Mouse (Mus musculus): ENCODE data around the gene Gm10197. TPM values are rescaled to one million over a fixed set of nuclear protein-coding genes. Genes with fewer than 3 reads are reported as not detected.

Gm10197 gene
- polyA plus RNA-seq, 1 experiment from 2014 or later: not detected

DNA sequence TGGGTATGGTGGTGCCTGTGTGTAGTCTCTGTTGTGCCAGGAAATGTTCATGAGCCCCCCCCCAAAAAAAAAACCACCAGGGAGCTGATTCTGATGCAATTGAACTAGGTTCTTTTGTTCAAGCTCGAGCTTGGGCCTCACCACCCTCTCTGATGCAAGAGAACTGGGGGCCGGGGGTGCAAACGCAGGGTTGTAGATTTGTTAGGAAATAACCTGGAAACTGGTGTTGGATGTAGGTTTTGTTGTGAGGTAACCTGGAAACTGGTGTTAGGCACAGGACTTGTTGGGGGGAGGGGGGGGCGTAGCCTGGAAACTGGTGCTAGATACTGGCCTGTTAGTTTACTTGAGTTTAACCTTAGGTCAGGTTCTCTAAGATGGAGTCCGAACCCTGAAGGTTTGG lies 20.2 kb upstream of the Gm10197 start:
- Histone ChIP-seq H3K27me3 (no peaks in the 10 kb centered on the region), H3K4me3 (replicated peaks) (peak overlapping the region; percentile 93), H3K27ac (no peak overlapping the region), H3K36me3 (peaks cover 18% of the 10 kb centered on the region), H3K9me3 (no peaks in the 10 kb centered on the region), H3K4me2 (replicated peaks) (peak overlapping the region; percentile 70), H3K9ac (replicated peaks) (peak overlapping the region; percentile 79), H3K4me1 (replicated peaks) (peaks cover 34% of the 10 kb centered on the region)
- ATAC-seq: no peak
- 88% methylated on average over 5 of the region's 5 CpGs for WGBS

- peaks cover 35% of the 10 kb centered on the region for H3K4me1 ChIP-seq (replicated peaks)
- H3K4me3 ChIP-seq (replicated peaks): peak overlapping the region; percentile 93
- WGBS: 52% methylated on average over 8 of the region's 8 CpGs
- H3K9me3 ChIP-seq: no peaks in the 10 kb centered on the region
- no peak for ATAC-seq
- H3K27ac ChIP-seq: peak overlapping the region; percentile 86
- H3K4me2 ChIP-seq (replicated peaks): peak overlapping the region; percentile 70
- no peaks in the 10 kb centered on the region for H3K27me3 ChIP-seq
- peak overlapping the region; percentile 79 for H3K9ac ChIP-seq (replicated peaks)
- peaks cover 21% of the 10 kb centered on the region for H3K36me3 ChIP-seq
Observed at GRCm38 (mm10) chr19:53391386-53391785, 19.8 kb upstream of the Gm10197 start.

- Histone ChIP-seq H3K4me1 (replicated peaks) (peaks cover 37% of the 10 kb centered on the region), H3K27ac (peak within 1 kb of the TSS; percentile 98), H3K9me3 (no peaks in the 10 kb centered on the region), H3K4me2 (replicated peaks) (peak within 1 kb of the TSS; percentile 77), H3K27me3 (no peaks in the 10 kb centered on the region), H3K9ac (replicated peaks) (peak within 1 kb of the TSS; percentile 97), H3K4me3 (replicated peaks) (peak within 1 kb of the TSS; percentile 93), H3K36me3 (peaks cover 29% of the 10 kb centered on the region)
- peak; percentile 97 for ATAC-seq
- under 1% methylated on average over 48 of the region's 48 CpGs for WGBS
Observed at GRCm38 (mm10) chr19:53390495-53391007, 19.0 kb upstream of the Gm10197 start, which contains the start of gene Smndc1. Gene Smndc1 (minus strand): TSS chr19:53390578.

DNA sequence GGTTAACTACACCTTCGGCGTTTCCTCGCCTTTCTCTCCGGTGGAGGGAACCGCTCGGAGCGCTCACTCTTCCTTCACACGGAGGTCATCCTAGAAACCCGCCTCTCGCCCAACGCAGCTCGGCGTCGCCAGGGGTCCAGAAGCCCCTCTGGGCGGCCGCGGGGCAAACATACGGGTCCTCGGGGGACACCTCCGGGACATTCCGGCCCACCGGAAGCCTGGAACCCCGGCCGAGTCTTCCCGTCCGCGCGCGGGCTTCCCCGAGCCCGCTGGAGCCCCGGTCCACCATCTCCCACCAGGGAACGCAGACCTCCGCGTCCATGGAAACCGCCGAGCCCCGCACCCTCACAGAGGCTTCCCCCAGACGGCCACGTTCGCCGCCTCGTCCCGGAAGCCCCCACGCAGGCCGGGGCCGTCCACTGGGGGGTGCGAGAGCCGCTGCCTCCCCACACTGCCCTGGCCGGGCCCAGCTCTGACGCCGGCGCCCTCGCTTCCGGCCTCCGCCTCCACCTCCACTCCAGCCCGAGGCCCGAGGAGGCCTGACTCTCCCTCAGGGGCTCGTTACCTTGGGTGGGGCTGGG lies 18.4 kb upstream of the Gm10197 start:
- no peaks in the 10 kb centered on the region for H3K27me3 ChIP-seq
- H3K27ac ChIP-seq: peak overlapping the region; percentile 98
- no peaks in the 10 kb centered on the region for H3K9me3 ChIP-seq
- under 1% methylated on average over 59 of the region's 59 CpGs for WGBS
- H3K36me3 ChIP-seq: peaks cover 29% of the 10 kb centered on the region
- peak overlapping the region; percentile 93 for H3K4me3 ChIP-seq (replicated peaks)
- ATAC-seq: peak; percentile 93
- peak overlapping the region; percentile 97 for H3K9ac ChIP-seq (replicated peaks)
- H3K4me1 ChIP-seq (replicated peaks): peaks cover 37% of the 10 kb centered on the region
- peak overlapping the region; percentile 77 for H3K4me2 ChIP-seq (replicated peaks)

GRCm38 (mm10) chr19:53389417-53389816 lies 17.9 kb upstream of the Gm10197 start:
- no peaks in the 10 kb centered on the region for H3K9me3 ChIP-seq
- peaks cover 37% of the 10 kb centered on the region for H3K4me1 ChIP-seq (replicated peaks)
- peak overlapping the region; percentile 98 for H3K27ac ChIP-seq
- no peak for ATAC-seq
- H3K27me3 ChIP-seq: no peaks in the 10 kb centered on the region
- peak overlapping the region; percentile 93 for H3K4me3 ChIP-seq (replicated peaks)
- H3K36me3 ChIP-seq: peaks cover 30% of the 10 kb centered on the region
- peak overlapping the region; percentile 97 for H3K9ac ChIP-seq (replicated peaks)
- 25% methylated on average over 6 of the region's 6 CpGs for WGBS
- H3K4me2 ChIP-seq (replicated peaks): peak overlapping the region; percentile 77

- Histone ChIP-seq H3K36me3 (peaks cover 73% of the 10 kb centered on the region), H3K4me1 (replicated peaks) (peaks cover 16% of the 10 kb centered on the region; the same call in 1 of the 2 replicates), H3K9me3 (no peaks in the 10 kb centered on the region), H3K27me3 (no peaks in the 10 kb centered on the region), H3K9ac (replicated peaks) (no peak overlapping the region), H3K4me3 (replicated peaks) (no peak overlapping the region), H3K27ac (no peak overlapping the region), H3K4me2 (replicated peaks) (no peak overlapping the region)
- ATAC-seq: no peak
- WGBS: 97% methylated on average over 15 of the region's 15 CpGs
Observed at GRCm38 (mm10) chr19:53383336-53383735, 11.8 kb upstream of the Gm10197 start.

DNA sequence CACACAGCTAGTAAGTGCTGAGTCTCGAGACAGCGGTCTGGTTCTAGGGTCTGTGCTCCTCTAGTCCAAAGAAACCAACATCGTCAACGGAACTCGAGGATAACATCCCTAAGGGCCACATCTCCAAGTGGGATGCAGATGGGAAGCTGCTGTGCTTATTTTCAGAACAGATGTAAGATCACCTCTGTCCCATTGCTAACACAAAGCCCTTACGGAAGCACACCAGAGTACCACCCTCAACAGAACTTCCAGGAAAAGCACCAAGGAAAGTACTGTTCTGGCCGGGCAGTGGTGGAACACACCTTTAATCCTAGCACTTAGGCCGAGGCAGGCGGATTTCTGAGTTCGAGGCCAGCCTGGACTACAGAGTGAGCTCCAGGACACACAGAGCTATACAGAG lies 6.9 kb upstream of the Gm10197 start:
- Histone ChIP-seq H3K4me1 (replicated peaks) (no peaks in the 10 kb centered on the region), H3K36me3 (peaks cover 69% of the 10 kb centered on the region), H3K9ac (replicated peaks) (no peak overlapping the region), H3K9me3 (no peaks in the 10 kb centered on the region), H3K27ac (no peak overlapping the region), H3K4me3 (replicated peaks) (no peak overlapping the region), H3K27me3 (no peaks in the 10 kb centered on the region), H3K4me2 (replicated peaks) (no peak overlapping the region)
- ATAC-seq: no peak
- 93% methylated on average over 10 of the region's 10 CpGs for WGBS

DNA sequence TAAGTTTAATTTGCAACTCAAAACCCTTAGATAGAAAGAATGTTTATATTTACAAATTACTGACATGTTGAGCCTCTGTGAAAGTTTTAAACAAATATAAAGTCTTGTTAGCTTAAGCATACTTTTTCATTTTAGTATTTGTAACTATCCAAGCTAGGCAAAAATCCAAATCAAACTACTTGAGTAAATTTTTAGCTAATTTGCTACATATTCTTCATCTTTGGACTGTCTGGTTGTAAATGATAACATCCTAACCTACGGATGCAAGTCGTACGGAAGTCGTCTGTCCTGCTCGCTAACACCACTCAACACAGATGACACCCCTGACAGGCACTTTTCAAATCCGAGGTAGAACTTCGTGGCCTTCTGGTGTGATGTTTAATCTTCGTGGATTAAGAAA lies 6.1 kb upstream of the Gm10197 start:
- Histone ChIP-seq H3K27me3 (no peaks in the 10 kb centered on the region), H3K27ac (no peak overlapping the region), H3K4me2 (replicated peaks) (no peak overlapping the region), H3K9me3 (no peaks in the 10 kb centered on the region), H3K9ac (replicated peaks) (no peak overlapping the region), H3K36me3 (peaks cover 64% of the 10 kb centered on the region), H3K4me3 (replicated peaks) (no peak overlapping the region), H3K4me1 (replicated peaks) (no peaks in the 10 kb centered on the region)
- 90% methylated on average over 8 of the region's 8 CpGs for WGBS
- ATAC-seq: no peak

DNA sequence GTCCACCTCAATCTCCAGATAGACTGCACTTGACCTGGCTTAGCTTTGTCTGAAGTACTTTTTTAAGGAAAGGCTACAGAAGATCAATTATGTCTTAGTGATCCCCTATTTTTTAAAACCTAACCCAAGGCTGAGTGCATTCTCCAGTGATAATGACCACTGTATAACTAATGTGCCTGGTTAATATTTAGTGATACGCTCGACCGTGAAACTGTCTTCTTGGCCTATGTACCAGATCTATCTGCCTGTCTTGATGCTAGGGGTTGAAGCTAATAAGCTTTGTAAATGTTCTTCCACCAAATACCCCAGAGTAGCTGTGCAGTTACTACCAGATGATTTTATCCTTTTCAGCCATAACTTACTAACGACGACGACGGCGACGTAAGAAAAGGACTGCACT lies 4.2 kb upstream of the Gm10197 start:
- Histone ChIP-seq H3K27ac (no peak overlapping the region), H3K27me3 (no peaks in the 10 kb centered on the region), H3K4me3 (replicated peaks) (no peak overlapping the region), H3K4me2 (replicated peaks) (no peak overlapping the region), H3K4me1 (replicated peaks) (no peaks in the 10 kb centered on the region), H3K36me3 (peaks cover 69% of the 10 kb centered on the region), H3K9me3 (no peaks in the 10 kb centered on the region), H3K9ac (replicated peaks) (no peak overlapping the region)
- no peak for ATAC-seq
- WGBS: 94% methylated on average over 9 of the region's 9 CpGs

- no peak overlapping the region for H3K4me2 ChIP-seq (replicated peaks)
- H3K36me3 ChIP-seq: peaks cover 64% of the 10 kb centered on the region
- no peaks in the 10 kb centered on the region for H3K27me3 ChIP-seq
- whole genome bisulfite sequencing: 93% methylated on average over 6 of the region's 6 CpGs
- no peak overlapping the region for H3K4me3 ChIP-seq (replicated peaks)
- H3K4me1 ChIP-seq (replicated peaks): no peaks in the 10 kb centered on the region
- no peak overlapping the region for H3K27ac ChIP-seq
- no peak overlapping the region for H3K9ac ChIP-seq (replicated peaks)
- no peak for ATAC-seq
- no peaks in the 10 kb centered on the region for H3K9me3 ChIP-seq
Observed at GRCm38 (mm10) chr19:53375299-53375698, 3.7 kb upstream of the Gm10197 start.

DNA sequence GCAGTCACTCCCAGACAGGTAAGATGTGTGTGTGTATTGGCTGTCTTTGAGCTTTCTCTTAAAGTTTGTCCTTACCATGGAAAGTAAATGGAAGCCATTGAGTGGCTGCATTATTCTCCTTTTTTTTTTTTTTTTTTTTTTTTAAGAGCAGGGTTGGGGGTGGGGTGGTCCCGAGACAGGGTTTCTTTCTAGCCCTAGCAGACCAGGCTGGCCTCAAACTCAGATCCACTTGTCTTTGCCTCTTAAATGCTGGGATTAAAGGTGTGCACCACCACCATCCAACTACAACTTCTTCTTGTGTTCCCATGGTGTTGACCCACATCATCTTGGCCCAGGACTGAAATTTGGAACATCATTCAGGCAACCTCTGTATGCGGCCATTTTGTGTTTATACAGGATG lies 2.0 kb upstream of the Gm10197 start:
- ATAC-seq: no peak
- peaks cover 54% of the 10 kb centered on the region for H3K36me3 ChIP-seq
- no peaks in the 10 kb centered on the region for H3K9me3 ChIP-seq
- H3K4me2 ChIP-seq (replicated peaks): no peak overlapping the region
- no peak overlapping the region for H3K9ac ChIP-seq (replicated peaks)
- 0 out of 2 replicates have a peak, but pooled peaks cover 4% of the 10 kb centered on the region for H3K4me1 ChIP-seq (replicated peaks)
- no peak overlapping the region for H3K27ac ChIP-seq
- WGBS: 86% methylated on average over 2 of the region's 2 CpGs
- H3K27me3 ChIP-seq: no peaks in the 10 kb centered on the region
- H3K4me3 ChIP-seq (replicated peaks): no peak overlapping the region

GRCm38 (mm10) chr19:53370233-53370632 lies 1.3 kb downstream of the Gm10197 start:
- H3K27ac ChIP-seq: no peak overlapping the region
- H3K4me2 ChIP-seq (replicated peaks): no peak overlapping the region
- peaks cover 20% of the 10 kb centered on the region for H3K4me1 ChIP-seq (replicated peaks)
- H3K9ac ChIP-seq (replicated peaks): no peak overlapping the region
- 82% methylated on average over 15 of the region's 15 CpGs for WGBS
- H3K36me3 ChIP-seq: peaks cover 34% of the 10 kb centered on the region
- H3K9me3 ChIP-seq: no peaks in the 10 kb centered on the region
- H3K27me3 ChIP-seq: no peaks in the 10 kb centered on the region
- no peak overlapping the region for H3K4me3 ChIP-seq (replicated peaks)
- peak; percentile 35; the same call in 1 of the 2 replicates for ATAC-seq
